ENCODE assay signal across 15 mouse cellular contexts in the genomic region with DNA sequence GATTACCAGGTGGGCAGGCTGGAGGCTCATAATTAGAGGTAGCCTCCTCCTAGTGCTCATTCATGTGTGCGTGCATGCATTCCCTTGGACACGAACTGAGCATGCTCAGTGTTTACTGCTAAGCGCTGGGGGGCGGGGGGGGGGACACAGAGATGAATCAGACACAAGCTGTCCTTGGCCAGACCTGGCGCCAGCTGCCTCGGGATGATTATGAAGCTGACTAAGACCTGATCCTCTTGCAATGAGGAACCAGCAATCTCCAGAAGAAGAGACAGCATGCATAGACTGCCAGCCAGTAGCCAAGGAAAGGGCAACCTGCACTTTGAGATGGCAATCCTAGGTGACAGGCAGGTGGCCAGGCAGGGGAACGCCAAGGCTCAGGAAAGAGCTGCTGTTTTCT. TPM values are rescaled to one million over a fixed set of nuclear protein-coding genes. Genes with fewer than 3 reads are reported as not detected.
DNase-seq lines count a peak whose midpoint lies in the region; ATAC-seq and TF ChIP-seq lines count a peak whose summit lies in the region.
"Had no signal": no experiment of that assay in that cellular context is flagged by ENCODE, and none has a peak within 500 bp of the region (broad histone marks: within the 10 kb centered on the region; RNA-seq: fewer than 3 reads in every experiment).

No protein-coding gene starts in this region.

- TF ChIP-seq CTCF in brain, embryonic 14.5 days (IDR thresholded peaks at IDR 0.05; ENCODE audit: borderline replicate concordance, extremely low read depth, insufficient read depth, insufficient read length), result no peak

- H3K4me3 ChIP-seq in forebrain, embryonic 13.5 days, result no peak overlapping the region
- H3K4me3 ChIP-seq: embryonic facial prominence, embryonic 12.5 days; forebrain, embryonic 12.5 days; intestine, embryonic 15.5 days; layer of hippocampus, adult 2 months; limb, embryonic 12.5 days; lung, embryonic 15.5 days had no signal

- no peaks in the 10 kb centered on the region for H3K9me3 ChIP-seq in forebrain, embryonic 13.5 days (replicated peaks)
- H3K9me3 ChIP-seq: embryonic facial prominence, embryonic 12.5 days; forebrain, embryonic 12.5 days; intestine, embryonic 15.5 days; limb, embryonic 12.5 days; lung, embryonic 15.5 days had no signal

- no peak overlapping the region for H3K4me2 ChIP-seq in forebrain, embryonic 13.5 days
- H3K4me2 ChIP-seq: embryonic facial prominence, embryonic 12.5 days; forebrain, embryonic 12.5 days; intestine, embryonic 15.5 days; limb, embryonic 12.5 days; lung, embryonic 15.5 days had no signal

- WGBS in forebrain, embryonic 13.5 days, result 72% methylated on average over 7 of the region's 7 CpGs

- H3K27ac ChIP-seq in forebrain, embryonic 13.5 days, result no peak overlapping the region
- H3K27ac ChIP-seq: embryonic facial prominence, embryonic 12.5 days; forebrain, embryonic 12.5 days; intestine, embryonic 15.5 days; limb, embryonic 12.5 days; lung, embryonic 15.5 days had no signal

- peaks cover 13% of the 10 kb centered on the region for H3K4me1 ChIP-seq in forebrain, embryonic 13.5 days
- H3K4me1 ChIP-seq: lung, embryonic 15.5 days had no signal

- peak; percentile 37 to 46 for DNase-seq in right cerebral cortex, adult 2 months (ENCODE audit: low spot score in 2 of 2)
- no peak for DNase-seq in right cerebral cortex, postnatal 4 days
- DNase-seq in brain, embryonic 14.5 days (ENCODE audit: low read depth), result peak; percentile 26
- DNase-seq in cerebellum, postnatal 25 days, result peak; percentile 58 to 75
- DNase-seq in spleen, adult 18-20 months, result no peak
- DNase-seq: heart, adult 18-20 months had no signal

- ATAC-seq in granulocyte monocyte progenitor cell, adult 5-6 weeks (replicated peaks; ENCODE audit: poor library complexity, severe bottlenecking), result no peak
- no peak for ATAC-seq in forebrain, embryonic 13.5 days
- ATAC-seq: intestine, embryonic 15.5 days had no signal

- no peaks in the 10 kb centered on the region for H3K27me3 ChIP-seq in forebrain, embryonic 13.5 days
- H3K27me3 ChIP-seq: embryonic facial prominence, embryonic 12.5 days; forebrain, embryonic 12.5 days; intestine, embryonic 15.5 days; limb, embryonic 12.5 days; lung, embryonic 15.5 days had no signal

- no peak overlapping the region for H3K9ac ChIP-seq in forebrain, embryonic 13.5 days
- H3K9ac ChIP-seq: embryonic facial prominence, embryonic 12.5 days; forebrain, embryonic 12.5 days; intestine, embryonic 15.5 days; limb, embryonic 12.5 days; lung, embryonic 15.5 days had no signal

- TF ChIP-seq POLR2A in brain, embryonic 14.5 days (IDR thresholded peaks at IDR 0.05; ENCODE audit: borderline replicate concordance, extremely low read depth, insufficient read depth, insufficient read length, poor library complexity, severe bottlenecking), result no peak

- no peaks in the 10 kb centered on the region for H3K36me3 ChIP-seq in forebrain, embryonic 13.5 days (ENCODE audit: poor library complexity, severe bottlenecking)
- H3K36me3 ChIP-seq: embryonic facial prominence, embryonic 12.5 days; forebrain, embryonic 12.5 days; intestine, embryonic 15.5 days; limb, embryonic 12.5 days; lung, embryonic 15.5 days had no signal

RNA-seq across cellular contexts. Expression of gene Prima1, which starts 36.4 kb away (rescaled TPM):
- 2.3 and 2.6 TPM in 2 replicates for polyA plus RNA-seq in brain, embryonic 14.5 days (2012; rRNA removed)
- total RNA-seq in granulocyte monocyte progenitor cell, adult 5-6 weeks (2014; fragmentation: Nextera tagmentation), result not detected in 2 replicates
- not detected in 2 replicates for total RNA-seq in granulocyte monocyte progenitor cell, adult 5-6 weeks (2017)
- polyA plus RNA-seq in forebrain, embryonic 13.5 days (2015; fragmentation: Nextera tagmentation; extraction: Ambion mirVana), result 0.39 TPM in 1 of 2 replicates, not detected in the other
- total RNA-seq: megakaryocyte-erythroid progenitor cell, adult 5-6 weeks had no signal
- polyA plus RNA-seq: limb, embryonic 12.5 days had no signal

Comparison
In these comparisons a context has a peak if more than half of its experiments do, and no peak if none do; other contexts are left out.
1. DNase-seq: peak in right cerebral cortex, adult 2 months (2 of 2), brain, embryonic 14.5 days (single experiment) and cerebellum, postnatal 25 days (2 of 2); none in right cerebral cortex, postnatal 4 days (single experiment) and spleen, adult 18-20 months (0 of 2).